Mouse (Mus musculus) spleen, adult 2 months (tissue): Measurements from ENCODE around the gene Itpr1.

Source experiments
- CTCF ChIP-seq: fragments of 200-500 bp; IDR thresholded peaks from 2 replicates; pipeline ENCODE4 v1.5.1; 2011; ENCODE audit warnings: mild to moderate bottlenecking, inconsistent platforms; ENCODE audit not compliant: insufficient read depth, insufficient read length, insufficient replicate concordance; ENCODE audit errors: extremely low read depth
- POLR2A ChIP-seq: fragments of 200-500 bp; IDR thresholded peaks from 2 replicates; pipeline ENCODE4 v1.6.1; 2011; ENCODE audit warnings: low read depth, low read length, inconsistent platforms

- TF ChIP-seq CTCF (no peak), POLR2A (no peak)
Observed at GRCm38 (mm10) chr6:108471878-108472277, 259.0 kb downstream of the Itpr1 start.
